Mouse (Mus musculus) heart, embryonic 14.5 days (tissue): Measurements from ENCODE around the gene Sppl2a. TPM values are rescaled to one million over a fixed set of nuclear protein-coding genes. Genes with fewer than 3 reads are reported as not detected.

Experiments used
- ATAC-seq: fragments of 200-750 bp; cut with Nextera tagmentation; 2 replicates; pipeline ENCODE4 v1.8.0; 2017; ENCODE audit warnings: low read depth, moderate TSS enrichment; ENCODE audit not compliant: insufficient number of reproducible peaks, insufficient read depth, low FRiP score
- H3K27ac ChIP-seq, 2 experiments: fragments of 200-500 bp in 1 of 2; fragments of 300-500 bp in 1 of 2; sonication (generic) in 1 of 2; replicated peaks in 1 of 2; 2 replicates each; pipeline ENCODE4 v1.5.1; 2012 to 2014; ENCODE audit warnings: low read depth in 2 of 2, low read length in 2 of 2, control low read depth in 1 of 2, mild to moderate bottlenecking in 1 of 2, mixed read lengths in 1 of 2; ENCODE audit not compliant: control insufficient read depth in 1 of 2, insufficient read depth in 1 of 2
- H3K27me3 ChIP-seq: fragments of 300-500 bp; sonication (generic); 2 replicates; pipeline ENCODE4 v1.6.1; 2014; ENCODE audit warnings: mild to moderate bottlenecking, low read length, control low read depth; ENCODE audit not compliant: control insufficient read depth, insufficient read depth
- H3K36me3 ChIP-seq: fragments of 300-500 bp; sonication (generic); 2 replicates; pipeline ENCODE4 v1.6.1; 2014; ENCODE audit warnings: mild to moderate bottlenecking, control low read depth, low read length, mixed read lengths; ENCODE audit not compliant: control insufficient read depth, insufficient read depth
- H3K4me1 ChIP-seq, 2 experiments: fragments of 200-500 bp in 1 of 2; fragments of 300-500 bp in 1 of 2; sonication (generic) in 1 of 2; 2 replicates each; pipeline ENCODE4 v1.6.1; 2012 to 2014; ENCODE audit warnings: low read length in 2 of 2, control low read depth in 1 of 2, mixed read lengths in 1 of 2; ENCODE audit not compliant: control insufficient read depth in 2 of 2, insufficient read depth in 2 of 2
- H3K4me2 ChIP-seq: fragments of 300-500 bp; sonication (generic); 2 replicates; pipeline ENCODE4 v1.6.1; 2014; ENCODE audit warnings: mild to moderate bottlenecking, low read length
- H3K4me3 ChIP-seq, 2 experiments: fragments of 200-500 bp in 1 of 2; fragments of 300-500 bp in 1 of 2; sonication (generic) in 1 of 2; 2 replicates each; pipeline ENCODE4 v1.5.1; 2012 to 2014; ENCODE audit warnings: low read length in 2 of 2, mild to moderate bottlenecking in 2 of 2, control low read depth in 1 of 2, low read depth in 1 of 2, moderate library complexity in 1 of 2; ENCODE audit not compliant: control insufficient read depth in 1 of 2, insufficient read depth in 1 of 2
- H3K9ac ChIP-seq: fragments of 300-500 bp; sonication (generic); 2 replicates; pipeline ENCODE4 v1.6.1; 2014; ENCODE audit warnings: mild to moderate bottlenecking, low read length
- H3K9me3 ChIP-seq: fragments of 300-500 bp; sonication (generic); 2 replicates; pipeline ENCODE4 v1.6.1; 2016; ENCODE audit warnings: low read length, control low read depth; ENCODE audit not compliant: control insufficient read depth
- WGBS: fragments of 180-500 bp; shearing (Covaris S2); extraction: QIAGEN DNeasy Blood & Tissue Kit; methylation state at CpG from one replicate; pipeline ENCODE4 v1.1.7; 2014; 5-methylcytosine and 5-hydroxymethylcytosine counted together
- microRNA-seq: library from miRNA; unstranded; fragments of <30 nt; microRNA quantifications from one replicate; pipeline ENCODE4, GENCODE M21; 2016
- polyA plus RNA-seq: library from polyadenylated mRNA; unstranded; fragments of >200 nt; fragmentation: Nextera tagmentation; extraction: Ambion mirVana; gene quantifications from 2 replicates; pipeline ENCODE4 v1.2.1, GENCODE M21; 2014

The Sppl2a gene
- polyA plus RNA-seq, 1 experiment from 2014 or later, result 49.5 TPM

- no peaks in the 10 kb centered on the region for H3K27me3 ChIP-seq
- WGBS, result 86% methylated on average over 3 of the region's 3 CpGs
- no peaks in the 10 kb centered on the region for H3K36me3 ChIP-seq
- no peak for ATAC-seq
- no peaks in the 10 kb centered on the region for H3K9me3 ChIP-seq
- H3K4me1 ChIP-seq, result peaks cover 3 to 7% of the 10 kb centered on the region in 2 experiments; a peak in 3 of 4 replicates
- no peak overlapping the region for H3K27ac ChIP-seq
- H3K9ac ChIP-seq, result no peak overlapping the region
- H3K4me2 ChIP-seq, result no peak overlapping the region
- H3K4me3 ChIP-seq, result no peak overlapping the region
These were observed 68.0 kb downstream of the Sppl2a start for GRCm38 (mm10) chr2:126865026-126865425.

- H3K36me3 ChIP-seq, result peaks cover 80% of the 10 kb centered on the region
- H3K4me3 ChIP-seq, result no peak overlapping the region
- ATAC-seq, result no peak
- WGBS, result 85% methylated on average over 4 of the region's 4 CpGs
- no peak overlapping the region for H3K9ac ChIP-seq
- no peaks in the 10 kb centered on the region for H3K27me3 ChIP-seq
- H3K4me1 ChIP-seq, result no peaks in the 10 kb centered on the region; a peak in 1 of 4 replicates
- no peak overlapping the region for H3K4me2 ChIP-seq
- H3K27ac ChIP-seq, result no peak overlapping the region
- H3K9me3 ChIP-seq, result no peaks in the 10 kb centered on the region
These were observed 88.3 kb downstream of the Sppl2a start for GRCm38 (mm10) chr2:126844751-126845150.

Small RNA genes lying within 50 kb of the gene (microRNA-seq; reads per million reads assigned to microRNA genes)
- gene Mir3473g, result not detected

Other genes starting within 250 kb of the Sppl2a start
- gene Usp8, start 225.9 kb downstream of the Sppl2a start, polyA plus RNA-seq, result 32.1 and 32.8 TPM in 2 replicates
- gene Usp50, start 149.8 kb downstream of the Sppl2a start, polyA plus RNA-seq, result 3.0 and 3.4 TPM in 2 replicates
- gene Trpm7, start 57.0 kb downstream of the Sppl2a start, polyA plus RNA-seq, result 44.6 and 45.1 TPM in 2 replicates
- 8.7 and 9.1 TPM in 2 replicates for gene Ap4e1, start 75.5 kb upstream of the Sppl2a start, polyA plus RNA-seq
- gene Blvra, start 137.4 kb upstream of the Sppl2a start, polyA plus RNA-seq, result 39.9 and 45.5 TPM in 2 replicates
- 46.9 and 50.2 TPM in 2 replicates for gene Ncaph, start 200.7 kb upstream of the Sppl2a start, polyA plus RNA-seq
- gene Itpripl1, start 210.2 kb upstream of the Sppl2a start, polyA plus RNA-seq, result 11.5 and 11.8 TPM in 2 replicates